Mouse (Mus musculus) cerebellum, adult (tissue): ENCODE results near the gene Arid1a.
"Not testable (repeated sequence)": the region's sequence is repeated elsewhere in the genome, so short reads cannot be mapped to it uniquely, and the experiment has no call there.

ENCODE experiments used
- ATAC-seq: cut with Nextera tagmentation; 2 replicates; pipeline ENCODE4 v1.9.2; 2017; ENCODE audit warnings: mild to moderate bottlenecking, moderate library complexity, mixed read lengths; ENCODE audit not compliant: insufficient number of reproducible peaks, low FRiP score, low TSS enrichment

Gene Arid1a

DNA sequence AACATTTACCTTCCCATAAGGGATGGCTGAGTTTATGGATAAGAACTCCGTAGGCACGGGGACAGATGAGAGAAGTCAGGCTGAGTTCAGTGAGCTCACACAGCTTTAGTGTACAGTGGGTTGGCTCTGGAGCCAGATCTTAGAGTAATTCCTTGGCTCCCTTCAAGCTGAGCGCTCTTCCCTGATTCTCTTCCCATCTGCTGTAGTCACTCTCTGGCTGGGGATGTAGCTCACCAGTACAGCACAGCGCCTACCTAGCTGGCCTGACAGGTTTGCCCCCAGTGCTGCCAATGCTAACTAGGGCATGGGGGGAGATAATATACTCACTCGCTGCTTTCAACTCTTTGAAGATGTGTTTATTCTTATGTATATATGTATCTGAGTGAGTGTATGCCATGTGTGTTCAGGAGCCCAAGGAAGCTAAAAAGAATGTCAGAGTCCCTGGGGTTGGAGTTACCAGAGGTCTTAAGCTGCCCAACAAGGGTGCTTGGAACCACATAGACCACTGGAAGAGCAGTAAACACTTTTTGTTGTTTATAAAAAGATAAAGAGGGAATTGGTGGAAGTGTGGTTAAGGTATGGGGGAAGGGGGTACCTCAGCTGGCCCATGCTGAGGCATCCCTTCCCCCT lies 98.6 kb downstream of the Arid1a start:
- ATAC-seq = no peak

DNA sequence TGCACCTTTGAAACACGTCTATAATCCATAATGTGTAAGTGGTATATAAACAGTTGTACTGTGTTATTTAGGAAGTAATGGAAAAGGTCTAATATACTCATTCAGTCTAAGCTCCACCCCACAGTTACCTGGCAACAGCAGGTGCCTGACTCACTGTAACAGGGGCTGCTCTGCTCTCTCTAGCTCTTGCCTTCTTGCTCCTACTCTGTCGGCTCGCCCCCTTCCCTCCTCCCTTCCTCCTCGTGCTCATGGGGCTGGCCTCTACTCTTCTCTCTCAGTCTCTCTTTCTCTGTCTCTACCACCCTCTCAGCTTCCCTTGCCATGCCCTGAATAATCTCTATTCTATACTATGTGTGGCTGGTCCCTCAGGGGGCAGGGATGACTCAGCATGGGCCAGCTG lies 99.6 kb downstream of the Arid1a start:
- no peak for ATAC-seq

DNA sequence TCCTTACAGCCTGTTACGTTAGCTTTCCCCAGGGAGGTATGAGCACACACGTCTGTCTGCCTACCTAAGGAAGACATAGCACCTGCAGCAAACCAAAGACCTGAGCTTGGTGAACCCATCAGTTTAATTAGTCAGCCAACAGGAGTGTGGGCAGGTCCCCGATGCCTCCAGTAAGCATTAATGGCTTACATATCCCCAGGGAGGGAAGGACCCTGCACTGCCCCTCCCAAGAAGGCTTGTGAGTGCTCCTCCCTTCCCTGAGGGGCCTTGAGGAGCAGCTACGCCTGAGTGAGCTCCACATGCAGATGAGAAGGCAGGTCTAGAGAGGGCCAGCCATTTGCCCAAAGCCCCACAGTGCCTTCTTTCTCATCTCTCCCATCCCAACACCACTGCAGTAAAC lies 100.3 kb downstream of the Arid1a start:
- no peak for ATAC-seq

DNA sequence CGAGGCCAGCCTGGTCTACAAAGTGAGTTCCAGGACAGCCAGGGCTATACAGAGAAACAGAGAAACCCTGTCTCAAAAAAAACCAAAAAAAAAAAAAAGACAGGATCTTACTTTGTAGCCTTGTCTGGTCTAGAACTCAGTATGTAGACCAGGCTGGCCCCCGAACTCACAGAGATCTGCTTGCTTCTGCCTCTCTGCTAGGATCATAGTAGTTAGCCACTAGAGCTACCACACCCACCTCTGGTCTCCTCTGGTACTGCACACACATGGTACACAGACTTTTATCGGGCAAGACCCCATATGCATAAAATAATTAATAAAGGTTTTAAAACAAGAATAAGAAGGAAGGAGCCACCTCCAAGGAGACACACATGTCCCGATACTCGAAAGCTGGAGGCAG lies 102.5 kb downstream of the Arid1a start:
- not testable (repeated sequence) for ATAC-seq

DNA sequence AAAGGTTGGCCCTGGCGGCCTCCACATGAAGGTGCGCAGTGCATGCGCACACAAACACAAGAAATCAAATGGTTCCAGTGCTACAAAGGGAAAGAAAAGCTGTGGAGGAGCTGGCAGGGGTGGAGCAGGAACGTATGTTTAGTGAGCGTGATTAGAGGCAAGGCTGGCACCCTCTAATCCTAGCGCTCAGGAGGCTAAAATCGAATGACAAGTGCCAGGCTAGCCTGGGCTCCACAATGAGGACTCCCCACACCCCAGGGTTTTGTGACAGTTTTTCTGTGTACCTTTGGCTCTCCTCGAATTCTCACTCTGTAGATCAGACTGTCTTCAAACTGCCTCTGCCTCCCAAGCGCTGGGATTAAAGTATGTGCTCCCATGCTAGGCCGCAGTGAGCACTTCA lies 103.8 kb downstream of the Arid1a start:
- ATAC-seq = no peak

DNA sequence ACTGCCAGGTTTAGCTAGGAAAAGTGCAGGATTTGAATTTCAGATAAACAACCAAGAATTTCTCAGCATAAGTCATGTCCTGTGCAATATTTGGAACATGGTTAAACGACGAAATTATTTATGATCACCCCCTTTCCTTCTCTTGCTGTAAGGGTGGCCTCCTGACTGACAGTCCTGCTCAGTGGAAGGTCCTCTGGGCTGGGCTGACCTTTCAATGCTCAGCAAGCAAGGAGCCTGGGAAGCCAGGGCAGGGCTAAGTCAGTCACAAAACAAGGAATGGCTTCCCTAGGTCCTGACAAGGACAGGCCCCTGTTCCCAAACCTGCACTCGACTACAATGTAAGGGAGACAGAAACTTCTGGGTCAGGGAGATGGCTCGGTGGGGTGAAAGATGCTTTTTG lies 104.6 kb downstream of the Arid1a start:
- no peak for ATAC-seq

DNA sequence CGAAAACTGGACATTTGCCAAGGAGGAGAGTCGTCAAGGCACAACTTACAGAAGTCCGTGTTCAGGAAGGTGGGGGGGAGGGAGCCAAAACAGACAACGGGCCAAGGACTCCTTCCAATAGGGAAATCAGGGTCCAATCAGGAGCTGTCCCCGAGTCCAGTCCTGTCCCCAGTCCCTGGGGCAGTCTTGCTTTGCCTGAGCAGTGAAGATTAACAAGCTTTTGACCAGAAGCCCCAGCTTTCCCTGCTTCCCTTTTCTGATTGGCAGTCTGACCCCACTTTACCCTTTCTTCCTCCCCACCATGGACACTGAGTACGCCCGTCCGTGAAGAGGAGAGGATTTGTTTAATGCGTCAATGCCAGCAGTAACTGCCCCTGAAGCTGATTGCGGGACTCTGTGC lies 105.1 kb downstream of the Arid1a start:
- no peak for ATAC-seq

DNA sequence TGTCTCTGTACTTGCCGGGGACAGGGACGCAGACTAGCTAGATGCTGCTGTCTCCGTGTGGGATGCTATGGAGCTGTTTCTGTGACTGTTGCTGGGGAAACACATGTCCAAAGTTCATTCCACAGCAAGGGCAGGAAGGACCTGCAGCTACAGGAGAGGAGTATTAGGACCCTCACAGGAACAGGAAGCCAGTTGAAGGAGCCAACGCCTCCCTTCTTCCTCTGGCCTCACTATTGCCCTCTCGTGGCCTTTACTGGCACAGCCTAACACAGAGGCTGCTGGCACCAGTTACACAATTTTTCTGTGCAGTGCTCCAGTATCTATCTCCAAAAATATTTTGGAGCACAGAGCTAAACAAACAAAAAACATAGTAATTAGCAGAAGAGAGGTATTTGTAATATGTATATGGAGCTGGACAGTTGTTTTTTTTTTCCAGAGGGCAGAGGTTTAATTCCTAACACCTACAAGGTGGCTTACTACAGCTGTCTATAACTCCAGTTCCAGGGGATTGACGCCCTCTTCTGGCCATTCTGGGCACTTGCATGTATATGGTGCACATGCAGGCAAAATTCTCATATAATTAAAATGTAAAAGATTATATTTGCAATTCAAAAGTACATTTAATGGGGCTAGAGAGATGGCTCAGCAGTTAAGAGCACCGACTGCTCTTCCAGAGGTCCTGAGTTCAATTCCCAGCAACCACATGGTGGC lies 106.4 kb downstream of the Arid1a start, which contains the start of gene Zdhhc18:
Gene Zdhhc18, minus strand, starts transcription at position 166 of the 711 bp plus-strand sequence.
- ATAC-seq = peak; percentile 36; the same call in 1 of the 2 replicates

DNA sequence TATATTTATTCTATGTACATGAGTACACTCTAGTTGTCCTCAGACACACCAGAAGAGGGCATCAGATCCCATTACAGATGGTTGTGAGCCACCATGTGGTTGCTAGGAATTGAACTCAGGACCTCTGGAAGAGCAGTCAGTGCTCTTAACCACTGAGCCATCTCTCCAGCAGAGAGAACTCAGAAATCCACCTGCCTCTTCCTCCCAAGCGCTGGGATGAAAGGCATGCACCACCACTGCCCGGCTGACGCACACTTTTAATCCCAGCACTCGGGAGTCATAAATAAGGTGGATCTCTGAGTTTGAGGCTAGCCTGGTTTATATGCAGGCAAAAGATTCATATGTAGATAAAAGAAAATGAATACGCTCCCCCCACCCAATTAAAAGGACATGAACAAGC lies 107.1 kb downstream of the Arid1a start:
- not testable (repeated sequence) for ATAC-seq

DNA sequence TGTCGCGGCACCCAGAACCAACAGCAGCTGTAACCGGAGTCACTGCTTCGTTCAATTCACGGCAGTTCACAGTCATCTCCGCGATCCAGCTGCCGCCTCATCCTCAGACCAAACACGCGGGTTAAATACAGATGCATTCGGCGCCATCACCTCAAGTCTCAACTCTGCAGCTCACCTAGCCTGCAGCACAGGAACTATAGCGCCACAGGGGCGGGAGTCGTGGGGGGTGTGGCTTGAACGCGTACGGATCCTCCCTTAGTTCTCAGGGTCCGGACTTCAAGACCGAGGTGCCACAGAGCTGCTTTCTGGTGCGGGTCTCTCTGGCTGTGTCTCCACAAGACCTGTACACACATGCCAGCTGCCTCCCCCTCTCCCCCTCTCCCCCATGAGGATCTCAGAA lies 110.9 kb downstream of the Arid1a start:
- ATAC-seq = no peak

DNA sequence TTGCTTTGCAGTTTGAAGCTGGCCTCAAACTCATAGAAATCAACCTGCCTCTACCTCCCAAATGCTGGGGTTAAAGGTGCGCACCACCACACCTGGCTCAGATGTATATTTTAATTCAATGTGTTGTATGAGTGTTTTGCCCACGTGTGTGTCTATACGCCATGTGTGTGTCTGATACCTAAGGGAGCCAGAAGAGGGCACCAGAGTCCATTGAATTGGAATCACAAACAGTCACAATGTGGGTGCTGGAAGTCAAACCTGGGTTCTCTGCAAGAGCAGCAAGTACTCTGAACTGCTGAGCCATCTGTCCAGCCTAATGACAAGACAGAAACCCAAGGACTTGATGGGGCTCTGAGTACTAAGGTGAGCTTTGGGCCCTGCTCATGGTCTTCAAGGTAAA lies 111.4 kb downstream of the Arid1a start:
- no peak for ATAC-seq

DNA sequence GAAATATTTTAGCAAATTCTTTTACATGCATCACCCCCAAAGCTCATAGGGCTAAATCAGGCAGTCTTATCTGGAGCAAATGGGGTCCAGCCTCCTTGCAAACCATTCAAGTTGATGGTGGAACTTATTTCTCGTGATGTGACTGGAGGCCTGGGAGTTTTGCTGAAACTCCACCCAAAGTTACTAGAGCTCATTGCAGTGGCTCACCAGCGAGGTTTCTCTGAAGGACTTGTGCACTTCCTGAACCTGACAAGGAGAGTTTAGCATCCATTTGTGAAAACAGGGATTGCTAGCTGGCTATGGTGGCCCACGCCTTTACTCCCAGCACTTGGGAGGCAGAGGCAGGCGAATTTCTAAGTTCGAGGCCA lies 122.5 kb downstream of the Arid1a start:
- no peak for ATAC-seq

DNA sequence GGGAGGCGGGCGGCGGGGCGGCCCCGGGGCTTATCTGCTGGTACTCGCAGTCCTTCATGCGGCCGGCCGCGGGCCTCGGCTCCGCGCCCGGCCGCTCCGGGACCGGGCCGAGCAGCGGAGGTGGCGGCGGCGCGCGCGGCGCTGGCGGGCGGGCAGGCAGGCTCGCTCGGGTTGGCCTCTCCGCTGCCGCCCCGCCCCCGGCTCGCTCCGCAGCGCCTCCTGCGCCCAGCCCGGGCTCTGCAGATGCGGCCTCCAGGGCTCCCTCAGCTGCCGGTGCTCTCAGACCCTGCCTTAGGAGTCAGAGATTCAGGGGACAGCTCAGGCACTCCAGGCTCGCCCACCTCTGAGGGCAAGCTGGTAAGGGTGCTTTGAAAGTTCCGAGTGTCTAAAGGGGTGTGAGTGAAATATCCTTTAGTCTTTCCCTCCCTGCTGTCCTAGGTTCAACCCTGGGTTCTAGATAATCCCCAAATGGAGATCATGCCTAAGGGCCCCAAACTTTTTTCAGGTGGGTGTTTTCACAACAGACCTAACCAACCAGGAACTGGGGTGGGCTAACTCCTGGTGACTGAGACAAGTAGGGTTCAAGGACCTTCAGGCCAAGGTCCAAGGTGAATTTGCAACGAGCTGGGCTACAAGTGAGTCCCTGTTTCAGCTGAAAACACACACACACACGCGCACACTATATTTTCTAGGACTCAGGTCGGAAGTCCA lies 123.1 kb downstream of the Arid1a start:
- ATAC-seq = peak; percentile 84; the same call in 1 of the 2 replicates

DNA sequence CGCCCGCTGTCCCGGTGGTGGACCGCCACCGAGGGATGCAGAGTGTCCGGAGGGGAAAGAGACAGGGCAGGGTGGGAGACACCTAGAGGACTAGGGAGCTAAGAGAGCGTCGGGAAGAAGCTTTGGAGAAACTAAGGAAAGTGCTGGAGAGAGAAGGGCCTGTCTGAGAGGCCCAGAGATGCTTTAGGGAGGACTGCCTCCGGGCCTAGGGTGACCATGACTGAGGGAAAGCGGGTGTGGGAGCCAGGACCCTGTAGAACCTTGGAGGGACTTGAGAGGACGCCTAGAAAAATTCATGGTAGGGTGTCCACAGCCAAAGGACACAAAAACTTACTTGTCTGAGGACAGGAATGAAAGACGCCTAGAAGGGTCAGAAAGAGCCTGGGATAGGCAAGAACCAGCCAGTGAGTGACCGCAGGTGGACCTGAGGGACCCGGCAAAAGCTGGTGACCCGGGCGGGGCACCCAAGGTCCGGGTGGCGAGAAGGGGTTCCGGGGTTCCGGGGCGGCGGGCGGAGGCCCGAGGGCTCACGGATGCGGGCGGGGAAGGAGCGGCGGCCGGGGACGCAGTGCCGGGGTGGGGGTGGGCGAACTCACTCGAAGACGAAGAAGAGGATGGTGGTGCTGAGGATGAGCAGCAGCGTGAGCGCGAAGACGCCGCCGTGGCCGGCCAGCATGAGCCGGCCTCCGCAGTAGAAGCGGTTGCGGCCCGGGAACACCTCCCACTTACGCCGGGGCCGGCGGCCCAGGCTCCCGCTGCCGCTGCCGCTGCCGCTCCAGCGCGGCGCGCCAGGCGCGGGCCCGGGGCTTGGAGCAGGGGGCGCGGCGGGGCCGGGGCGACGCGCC lies 123.9 kb downstream of the Arid1a start:
- ATAC-seq = peak; percentile 16; the same call in 1 of the 2 replicates

DNA sequence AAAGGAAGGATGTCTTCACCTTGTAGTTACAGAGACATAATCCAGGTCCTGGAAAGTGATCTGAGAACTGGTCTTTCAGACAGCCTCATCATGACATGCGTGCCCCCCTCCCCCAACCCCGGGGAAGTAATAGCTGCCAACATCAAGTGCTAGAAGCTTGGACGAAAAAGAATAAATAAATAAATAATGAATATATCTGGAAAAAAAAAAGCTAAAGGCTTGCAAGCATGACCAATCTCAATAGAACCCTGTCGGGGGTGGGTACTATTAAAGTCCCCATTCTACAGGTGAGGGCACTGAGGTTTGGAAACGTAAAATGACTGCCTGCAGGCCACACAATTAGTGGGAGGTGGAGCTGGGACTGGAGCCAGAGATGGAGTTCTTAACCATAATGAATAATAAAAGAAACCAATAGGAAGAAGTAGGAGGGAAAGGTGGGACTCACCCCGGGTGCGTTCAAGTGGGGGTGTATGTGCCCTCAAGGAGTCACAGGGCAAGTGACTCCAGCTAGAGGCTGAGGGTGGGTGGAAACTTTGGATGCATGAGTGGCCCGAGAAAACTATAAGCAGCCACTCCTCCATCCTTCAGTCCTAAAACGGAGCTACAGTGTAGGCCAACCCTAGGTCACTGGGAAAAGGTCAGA lies 124.7 kb downstream of the Arid1a start:
- ATAC-seq = no peak

DNA sequence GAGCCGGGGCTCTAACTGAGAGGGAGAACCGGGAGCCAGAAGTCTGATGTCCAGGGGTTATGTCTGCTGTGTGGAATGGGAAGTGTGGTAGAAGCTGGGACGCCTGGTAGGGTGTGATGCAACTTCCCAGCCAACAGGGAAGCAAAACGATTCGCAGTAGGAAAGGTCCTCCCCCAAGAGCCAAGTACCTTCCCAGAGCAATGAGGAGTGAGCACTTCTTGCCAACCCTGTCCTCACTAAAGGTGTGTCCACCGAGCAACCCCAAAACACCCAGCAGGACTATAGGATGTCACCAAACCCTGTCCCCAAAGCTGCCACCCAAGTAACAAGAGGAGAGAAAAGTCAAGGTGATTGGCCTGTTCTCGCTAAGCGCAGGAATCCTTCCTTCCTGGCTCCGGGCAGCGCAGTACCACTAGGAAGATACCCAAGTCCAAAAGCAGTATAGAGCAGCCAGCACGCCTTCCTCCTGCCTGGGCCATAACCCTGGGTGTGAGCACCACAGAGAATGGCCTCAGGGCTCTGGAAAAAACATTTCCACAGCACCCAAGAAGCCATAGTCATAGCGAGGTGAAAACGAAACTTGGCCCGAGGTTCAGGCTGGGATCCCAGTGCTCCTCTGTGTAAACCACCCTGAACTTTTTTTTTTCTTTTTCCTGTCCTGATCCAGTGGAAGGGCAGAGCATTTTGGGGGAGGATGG lies 125.3 kb downstream of the Arid1a start:
- no peak for ATAC-seq

DNA sequence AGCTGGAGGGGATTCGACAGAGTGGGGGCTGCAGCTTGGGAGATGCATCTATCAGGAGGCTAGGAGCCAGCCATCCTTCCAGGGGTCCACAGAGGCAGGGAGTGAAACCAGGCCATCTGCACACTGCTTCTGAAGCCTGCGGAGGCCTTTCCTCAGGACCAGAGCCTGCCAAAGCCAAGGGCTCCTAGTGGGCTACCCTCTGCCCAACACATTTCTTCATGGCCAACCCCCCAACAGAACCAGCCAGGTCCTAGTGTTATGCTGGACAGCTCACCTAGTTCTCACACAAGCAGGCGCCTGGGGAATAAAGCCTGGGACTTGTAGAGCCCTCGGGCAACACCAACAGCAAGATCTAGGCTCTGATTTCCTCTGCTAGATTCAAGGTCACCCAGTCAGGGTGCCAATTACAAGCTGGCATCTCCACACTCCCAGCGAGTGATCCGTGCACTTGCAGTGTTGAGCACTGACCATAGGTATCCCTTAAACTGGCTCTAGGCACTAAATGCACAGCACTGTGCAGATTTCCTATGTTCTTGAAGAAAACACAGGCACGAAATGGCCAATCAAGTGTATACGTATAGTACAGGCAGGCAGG lies 126.1 kb downstream of the Arid1a start:
- peak; percentile 41; the same call in 1 of the 2 replicates for ATAC-seq

DNA sequence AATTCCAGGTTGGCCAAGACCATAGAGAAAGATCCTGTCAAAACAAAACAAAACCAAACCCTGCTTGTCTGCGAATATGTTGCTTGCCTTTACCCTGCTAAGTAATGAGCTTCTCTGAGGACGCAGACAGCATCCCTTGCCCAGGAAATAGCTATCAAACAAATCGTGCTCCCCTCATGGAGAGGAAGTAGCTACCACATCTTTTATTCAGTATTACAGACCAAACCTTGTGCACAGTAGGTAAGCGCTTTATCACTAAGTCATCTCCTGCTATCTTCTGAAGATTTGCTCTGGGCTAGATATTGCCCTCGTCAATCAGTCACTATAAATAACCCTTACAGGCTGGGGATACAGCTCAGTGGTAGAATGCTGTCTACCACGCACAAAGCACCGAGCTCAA lies 127.4 kb downstream of the Arid1a start:
- ATAC-seq = no peak
